Mouse (Mus musculus): ENCODE data around the gene Nlgn2. TPM values are rescaled to one million over a fixed set of nuclear protein-coding genes. Genes with fewer than 3 reads are reported as not detected.

Gene Nlgn2
- polyA plus RNA-seq, 1 experiment, result 10.9 TPM

- no peak for TF ChIP-seq CTCF (IDR thresholded peaks at IDR 0.05; ENCODE audit: low read depth, low read length)
- no peak for TF ChIP-seq POLR2A (IDR thresholded peaks at IDR 0.05; ENCODE audit: borderline replicate concordance, low read depth, low read length)
- Histone ChIP-seq H3K27ac (ENCODE audit: insufficient read depth, low read depth, low read length) (no peak overlapping the region), H3K4me1 (ENCODE audit: control insufficient read depth, insufficient read depth, low read length) (peaks cover 31% of the 10 kb centered on the region), H3K4me3 (ENCODE audit: insufficient read depth, low read length) (no peak overlapping the region)
These were observed 10.4 kb upstream of the Nlgn2 start for GRCm38 (mm10) chr11:69848021-69848420.

- peaks cover 35% of the 10 kb centered on the region for H3K4me1 ChIP-seq (ENCODE audit: control insufficient read depth, insufficient read depth, low read length)
- no peak overlapping the region for H3K27ac ChIP-seq (ENCODE audit: insufficient read depth, low read depth, low read length)
- TF ChIP-seq CTCF (IDR thresholded peaks at IDR 0.05; ENCODE audit: low read depth, low read length), result no peak
- no peak for TF ChIP-seq POLR2A (IDR thresholded peaks at IDR 0.05; ENCODE audit: borderline replicate concordance, low read depth, low read length)
- H3K4me3 ChIP-seq (ENCODE audit: insufficient read depth, low read length), result peak overlapping the region; percentile 69
These were observed 9.4 kb upstream of the Nlgn2 start for GRCm38 (mm10) chr11:69846738-69847688.

DNA sequence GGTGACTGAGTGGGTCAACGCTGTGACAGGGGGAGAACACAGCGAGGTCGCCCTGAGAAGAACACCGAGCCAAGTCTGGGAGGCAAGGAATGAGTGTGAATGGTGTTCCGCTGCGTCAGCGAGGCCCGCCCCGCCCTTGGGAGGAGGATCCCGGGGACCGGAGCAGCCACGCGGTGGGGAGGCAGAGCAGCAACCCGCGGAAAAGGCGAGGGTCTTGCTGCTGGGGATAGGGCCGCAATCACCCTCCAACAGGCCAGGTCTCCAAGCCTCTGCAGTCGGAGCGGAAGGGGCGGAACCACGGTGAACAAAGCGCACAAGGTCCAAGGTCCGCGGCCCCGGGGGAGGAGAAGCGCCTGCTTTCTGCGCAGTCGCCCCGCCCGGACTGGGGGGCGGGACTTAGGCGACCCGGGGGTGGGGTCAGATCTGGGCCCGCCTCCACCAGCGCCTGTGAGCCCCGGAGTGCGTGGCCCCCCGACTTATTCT is 8.7 kb upstream of the Nlgn2 start, which contains the start of gene Plscr3:
Gene Plscr3 (plus strand): TSS at position 179 of the 483 bp plus-strand sequence.
- Histone ChIP-seq H3K4me1 (ENCODE audit: control insufficient read depth, insufficient read depth, low read length) (peaks cover 35% of the 10 kb centered on the region), H3K4me3 (ENCODE audit: insufficient read depth, low read length) (peak within 1 kb of the TSS; percentile 69), H3K27ac (ENCODE audit: insufficient read depth, low read depth, low read length) (peak within 1 kb of the TSS; percentile 72)
- TF ChIP-seq CTCF (IDR thresholded peaks at IDR 0.05; ENCODE audit: low read depth, low read length) (no peak), POLR2A (IDR thresholded peaks at IDR 0.05; ENCODE audit: borderline replicate concordance, low read depth, low read length) (no peak)

GRCm38 (mm10) chr11:69838714-69839104 is 1.1 kb upstream of the Nlgn2 start:
- TF ChIP-seq CTCF (IDR thresholded peaks at IDR 0.05; ENCODE audit: low read depth, low read length) (no peak), POLR2A (IDR thresholded peaks at IDR 0.05; ENCODE audit: borderline replicate concordance, low read depth, low read length) (no peak)
- H3K27ac ChIP-seq (ENCODE audit: insufficient read depth, low read depth, low read length), result peak overlapping the region; percentile 62
- peaks cover 14% of the 10 kb centered on the region for H3K4me1 ChIP-seq (ENCODE audit: control insufficient read depth, insufficient read depth, low read length)
- H3K4me3 ChIP-seq (ENCODE audit: insufficient read depth, low read length), result peak overlapping the region; percentile 74

GRCm38 (mm10) chr11:69837952-69838713 is 549 bp upstream of the Nlgn2 start, which contains the start of gene Tmem256:
Tmem256 (plus strand) TSS chr11:69838514.
- Histone ChIP-seq H3K27ac (ENCODE audit: insufficient read depth, low read depth, low read length) (peak within 1 kb of the TSS; percentile 62), H3K4me3 (ENCODE audit: insufficient read depth, low read length) (peak within 1 kb of the TSS; percentile 74), H3K4me1 (ENCODE audit: control insufficient read depth, insufficient read depth, low read length) (peaks cover 10% of the 10 kb centered on the region)
- TF ChIP-seq POLR2A (IDR thresholded peaks at IDR 0.05; ENCODE audit: borderline replicate concordance, low read depth, low read length) (no peak), CTCF (IDR thresholded peaks at IDR 0.05; ENCODE audit: low read depth, low read length) (no peak)

DNA sequence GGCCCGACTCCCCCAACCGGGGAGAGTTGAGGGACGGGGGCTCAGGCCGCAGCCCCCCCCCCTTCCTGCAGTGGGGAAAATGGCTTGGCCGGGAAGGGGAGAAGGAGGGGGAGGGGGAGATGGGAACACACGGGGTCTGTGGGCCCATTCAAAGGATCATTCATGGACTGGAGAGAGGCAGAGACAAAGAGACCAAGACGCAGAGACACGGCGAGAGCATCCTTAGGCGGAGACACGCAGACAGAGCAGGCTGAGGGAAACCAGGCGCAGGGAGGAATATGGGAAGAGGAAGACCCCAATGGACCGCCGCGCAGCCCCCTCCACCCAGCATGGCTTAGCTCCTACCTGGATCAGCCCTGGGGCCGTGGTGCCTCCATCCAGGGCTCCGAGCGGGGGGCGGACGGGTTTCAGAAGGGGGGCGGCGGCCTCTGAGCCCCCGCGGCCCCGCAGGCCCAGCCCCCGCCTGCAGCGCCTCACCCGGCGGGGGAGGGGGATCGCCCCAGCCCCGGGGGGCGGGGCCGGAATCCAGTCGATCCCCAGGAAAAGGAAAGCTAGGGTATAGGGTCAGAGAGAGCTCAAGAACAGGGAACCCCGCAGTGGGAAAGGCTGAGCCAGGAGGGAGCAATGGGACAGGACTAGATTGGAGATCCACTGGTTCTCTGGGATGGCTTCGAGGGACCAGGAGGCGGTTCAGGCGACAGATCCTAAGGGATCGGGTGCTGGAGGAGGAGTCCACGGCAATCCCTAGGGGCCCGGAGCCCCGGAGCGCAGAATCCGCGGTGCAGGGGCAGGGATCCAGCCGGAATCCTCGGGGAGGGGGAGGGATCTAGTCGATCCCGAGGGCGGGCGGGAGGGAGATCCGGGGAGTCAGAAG is 644 bp downstream of the Nlgn2 start:
- H3K27ac ChIP-seq (ENCODE audit: insufficient read depth, low read depth, low read length), result no peak overlapping the region
- TF ChIP-seq CTCF (IDR thresholded peaks at IDR 0.05; ENCODE audit: low read depth, low read length), result no peak
- TF ChIP-seq POLR2A (IDR thresholded peaks at IDR 0.05; ENCODE audit: borderline replicate concordance, low read depth, low read length), result no peak
- H3K4me3 ChIP-seq (ENCODE audit: insufficient read depth, low read length), result peak overlapping the region; percentile 60
- peaks cover 5% of the 10 kb centered on the region; the same call in 1 of the 2 replicates for H3K4me1 ChIP-seq (ENCODE audit: control insufficient read depth, insufficient read depth, low read length)

DNA sequence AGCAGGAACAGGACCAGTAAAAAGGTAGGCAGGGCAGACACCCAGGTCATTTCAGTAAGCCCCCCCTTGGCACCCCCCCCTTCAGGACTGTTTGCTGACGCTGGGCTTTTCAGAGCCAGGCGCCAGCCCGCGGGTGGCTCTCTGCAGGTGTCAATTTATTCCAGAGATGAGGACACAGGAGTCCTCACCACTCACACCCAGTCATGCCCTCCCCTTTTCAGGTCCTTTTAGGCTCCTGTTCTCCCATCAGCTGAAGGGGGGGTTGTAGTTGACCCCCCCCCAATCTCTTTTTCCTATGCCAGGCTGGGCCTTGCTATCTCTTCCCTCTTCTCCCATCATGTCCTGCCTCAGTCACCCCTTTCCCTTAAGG is 1.6 kb downstream of the Nlgn2 start:
- Histone ChIP-seq H3K4me3 (ENCODE audit: insufficient read depth, low read length) (no peak overlapping the region), H3K27ac (ENCODE audit: insufficient read depth, low read depth, low read length) (no peak overlapping the region), H3K4me1 (ENCODE audit: control insufficient read depth, insufficient read depth, low read length) (peaks cover 5% of the 10 kb centered on the region; the same call in 1 of the 2 replicates)
- no peak for TF ChIP-seq CTCF (IDR thresholded peaks at IDR 0.05; ENCODE audit: low read depth, low read length)
- no peak for TF ChIP-seq POLR2A (IDR thresholded peaks at IDR 0.05; ENCODE audit: borderline replicate concordance, low read depth, low read length)

GRCm38 (mm10) chr11:69835326-69835965 is 2.1 kb downstream of the Nlgn2 start:
- Histone ChIP-seq H3K4me1 (ENCODE audit: control insufficient read depth, insufficient read depth, low read length) (peaks cover 5% of the 10 kb centered on the region; the same call in 1 of the 2 replicates), H3K27ac (ENCODE audit: insufficient read depth, low read depth, low read length) (no peak overlapping the region)
- no peak for TF ChIP-seq CTCF (IDR thresholded peaks at IDR 0.05; ENCODE audit: low read depth, low read length)
- no peak for TF ChIP-seq POLR2A (IDR thresholded peaks at IDR 0.05; ENCODE audit: borderline replicate concordance, low read depth, low read length)

More at GRCm38 (mm10) chr11:69835326-69835965, 2.1 kb downstream of the Nlgn2 start:
- H3K4me3 ChIP-seq (ENCODE audit: insufficient read depth, low read length), result no peak overlapping the region
